Mouse (Mus musculus) left cerebral cortex, adult 11 months (tissue): Measurements from ENCODE around the gene Dad1.
A peak's percentile ranks its signal among the peaks of the same experiment; 100 is the strongest.

ENCODE experiments used
- DNase-seq: peaks from one replicate; pipeline ENCODE4 v3.0.0; 2022; ENCODE audit warnings: low spot score

The Dad1 gene

GRCm38 (mm10) chr14:54253741-54254291, at the start of gene Dad1, which contains the start of gene Abhd4:
Dad1 (minus strand) TSS chr14:54254104.
Abhd4 (plus strand) TSS chr14:54254188.
- DNase-seq: peak; percentile 95

- DNase-seq: no peak
Observed at GRCm38 (mm10) chr14:54300676-54301075, 46.8 kb upstream of the Dad1 start.

GRCm38 (mm10) chr14:54300136-54300535, 46.2 kb upstream of the Dad1 start:
- DNase-seq: no peak

- no peak for DNase-seq
Observed at GRCm38 (mm10) chr14:54284839-54285238, 30.9 kb upstream of the Dad1 start, which contains the start of gene Olfr49. Olfr49 (minus strand) TSS chr14:54284939.

- no peak for DNase-seq
Observed at GRCm38 (mm10) chr14:54276446-54276845, 22.5 kb upstream of the Dad1 start.

GRCm38 (mm10) chr14:54272696-54273095, 18.8 kb upstream of the Dad1 start:
- DNase-seq: no peak

- DNase-seq: no peak
Observed at GRCm38 (mm10) chr14:54271976-54272606, 18.2 kb upstream of the Dad1 start.

GRCm38 (mm10) chr14:54270413-54270812, 16.5 kb upstream of the Dad1 start:
- no peak for DNase-seq

- DNase-seq: no peak
Observed at GRCm38 (mm10) chr14:54269566-54269965, 15.7 kb upstream of the Dad1 start.

GRCm38 (mm10) chr14:54267966-54268365, 14.1 kb upstream of the Dad1 start:
- no peak for DNase-seq

- DNase-seq: no peak
Observed at GRCm38 (mm10) chr14:54265951-54266350, 12.0 kb upstream of the Dad1 start.

GRCm38 (mm10) chr14:54265093-54265492, 11.2 kb upstream of the Dad1 start:
- DNase-seq: no peak

GRCm38 (mm10) chr14:54264231-54264630, 10.3 kb upstream of the Dad1 start:
- DNase-seq: no peak

GRCm38 (mm10) chr14:54263099-54263498, 9.2 kb upstream of the Dad1 start:
- DNase-seq: no peak

- no peak for DNase-seq
Observed at GRCm38 (mm10) chr14:54262622-54263021, 8.7 kb upstream of the Dad1 start.

GRCm38 (mm10) chr14:54261386-54261785, 7.5 kb upstream of the Dad1 start:
- DNase-seq: no peak

- no peak for DNase-seq
Observed at GRCm38 (mm10) chr14:54260196-54260595, 6.3 kb upstream of the Dad1 start.

GRCm38 (mm10) chr14:54259722-54260085, 5.8 kb upstream of the Dad1 start:
- DNase-seq: no peak

- DNase-seq: peak; percentile 69
Observed at GRCm38 (mm10) chr14:54259003-54259721, 5.3 kb upstream of the Dad1 start.

- DNase-seq: no peak
Observed at GRCm38 (mm10) chr14:54258131-54258670, 4.3 kb upstream of the Dad1 start.

GRCm38 (mm10) chr14:54254670-54255202, 832 bp upstream of the Dad1 start:
- no peak for DNase-seq

GRCm38 (mm10) chr14:54250122-54250521, 3.8 kb downstream of the Dad1 start:
- DNase-seq: no peak

GRCm38 (mm10) chr14:54249326-54249725, 4.6 kb downstream of the Dad1 start:
- DNase-seq: no peak
